17 mouse cellular contexts compared by ENCODE assay signal in the genomic region with DNA sequence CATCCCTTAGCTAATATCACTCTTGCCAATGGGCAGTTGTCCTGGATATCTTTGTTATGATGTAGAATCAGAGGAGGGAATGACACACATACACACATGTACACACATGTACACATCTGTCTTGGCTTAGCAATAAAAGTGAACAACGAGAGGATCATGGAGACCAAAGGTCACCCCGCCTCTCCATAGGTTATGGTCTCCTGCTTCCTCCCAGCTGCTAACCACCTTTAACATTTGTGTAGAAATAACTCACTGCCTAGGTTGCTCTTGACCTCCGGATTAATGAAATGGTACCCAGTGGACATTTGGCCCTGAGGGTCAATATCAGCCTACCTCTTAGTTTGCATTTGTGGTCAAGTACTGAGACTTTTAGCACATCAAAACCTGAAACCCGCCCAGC.
DNase-seq lines count a peak whose midpoint lies in the region; ATAC-seq lines count a peak whose summit lies in the region.
"Had no signal": no experiment of that assay in that cellular context is flagged by ENCODE, and none has a peak within 500 bp of the region (broad histone marks: within the 10 kb centered on the region; RNA-seq: fewer than 3 reads in every experiment).

No protein-coding gene starts in this region.

- WGBS in hindbrain, embryonic 10.5 days = 42% methylated on average over 4 of the region's 4 CpGs
- WGBS in hindbrain, embryonic 11.5 days = 40% methylated on average over 4 of the region's 4 CpGs
- WGBS in embryonic facial prominence, embryonic 10.5 days = 37% methylated on average over 4 of the region's 4 CpGs
- WGBS in embryonic facial prominence, embryonic 12.5 days = 31% methylated on average over 4 of the region's 4 CpGs
- 32% methylated on average over 4 of the region's 4 CpGs for WGBS in midbrain, embryonic 13.5 days

- no peak overlapping the region for H3K4me2 ChIP-seq in hindbrain, embryonic 11.5 days (replicated peaks; ENCODE audit: low read depth, low read length)
- no peak overlapping the region for H3K4me2 ChIP-seq in embryonic facial prominence, embryonic 12.5 days (replicated peaks)
- no peak overlapping the region for H3K4me2 ChIP-seq in midbrain, embryonic 13.5 days (replicated peaks)
- H3K4me2 ChIP-seq: embryonic facial prominence, embryonic 13.5 days; heart, embryonic 15.5 days; liver, embryonic 13.5 days; lung, embryonic 15.5 days had no signal

- no peaks in the 10 kb centered on the region for H3K27me3 ChIP-seq in hindbrain, embryonic 10.5 days (ENCODE audit: insufficient read depth, poor library complexity, severe bottlenecking)
- no peaks in the 10 kb centered on the region for H3K27me3 ChIP-seq in hindbrain, embryonic 11.5 days (ENCODE audit: control insufficient read depth, insufficient read depth, low read length)
- no peaks in the 10 kb centered on the region for H3K27me3 ChIP-seq in embryonic facial prominence, embryonic 10.5 days (replicated peaks; ENCODE audit: low read depth, poor library complexity, severe bottlenecking)
- no peaks in the 10 kb centered on the region for H3K27me3 ChIP-seq in embryonic facial prominence, embryonic 12.5 days
- H3K27me3 ChIP-seq in midbrain, embryonic 13.5 days = no peaks in the 10 kb centered on the region
- H3K27me3 ChIP-seq: embryonic facial prominence, embryonic 13.5 days; heart, embryonic 15.5 days; lung, embryonic 15.5 days had no signal

- peaks cover 74% of the 10 kb centered on the region for H3K36me3 ChIP-seq in hindbrain, embryonic 10.5 days
- no peaks in the 10 kb centered on the region for H3K36me3 ChIP-seq in hindbrain, embryonic 11.5 days (ENCODE audit: control insufficient read depth, insufficient read depth, low read length)
- H3K36me3 ChIP-seq in embryonic facial prominence, embryonic 10.5 days (replicated peaks) = peaks cover 75% of the 10 kb centered on the region
- peaks cover 62% of the 10 kb centered on the region for H3K36me3 ChIP-seq in embryonic facial prominence, embryonic 12.5 days
- H3K36me3 ChIP-seq in midbrain, embryonic 13.5 days = peaks cover 41% of the 10 kb centered on the region
- H3K36me3 ChIP-seq: heart, embryonic 15.5 days; liver, embryonic 13.5 days had no signal

- H3K9me3 ChIP-seq in hindbrain, embryonic 10.5 days = no peaks in the 10 kb centered on the region
- no peaks in the 10 kb centered on the region for H3K9me3 ChIP-seq in hindbrain, embryonic 11.5 days (ENCODE audit: control insufficient read depth, low read length)
- no peaks in the 10 kb centered on the region for H3K9me3 ChIP-seq in embryonic facial prominence, embryonic 10.5 days
- H3K9me3 ChIP-seq in embryonic facial prominence, embryonic 12.5 days = no peaks in the 10 kb centered on the region
- H3K9me3 ChIP-seq in midbrain, embryonic 13.5 days = no peaks in the 10 kb centered on the region
- H3K9me3 ChIP-seq: embryonic facial prominence, embryonic 13.5 days; heart, embryonic 15.5 days; liver, embryonic 13.5 days; lung, embryonic 15.5 days had no signal

- H3K9ac ChIP-seq in hindbrain, embryonic 11.5 days (ENCODE audit: low read depth, low read length) = no peak overlapping the region
- no peak overlapping the region for H3K9ac ChIP-seq in embryonic facial prominence, embryonic 12.5 days
- H3K9ac ChIP-seq in midbrain, embryonic 13.5 days (replicated peaks) = no peak overlapping the region
- H3K9ac ChIP-seq: embryonic facial prominence, embryonic 13.5 days; heart, embryonic 15.5 days; liver, embryonic 13.5 days; lung, embryonic 15.5 days had no signal

- peak overlapping the region; percentile 91 for H3K27ac ChIP-seq in hindbrain, embryonic 10.5 days
- H3K27ac ChIP-seq in hindbrain, embryonic 11.5 days (ENCODE audit: low read depth, low read length) = no peak overlapping the region
- H3K27ac ChIP-seq in embryonic facial prominence, embryonic 10.5 days (replicated peaks) = peak overlapping the region; percentile 78; the same call in 1 of the 2 replicates
- 0 out of 2 replicates have a peak overlapping the region, but pooled peaks have one; percentile 52 for H3K27ac ChIP-seq in embryonic facial prominence, embryonic 12.5 days
- H3K27ac ChIP-seq in midbrain, embryonic 13.5 days = peak overlapping the region; percentile 77
- H3K27ac ChIP-seq: embryonic facial prominence, embryonic 13.5 days; liver, embryonic 13.5 days; lung, embryonic 15.5 days; macrophage had no signal

- no peak overlapping the region for H3K4me3 ChIP-seq in hindbrain, embryonic 10.5 days
- H3K4me3 ChIP-seq in hindbrain, embryonic 11.5 days (ENCODE audit: low read depth, low read length) = no peak overlapping the region
- no peak overlapping the region for H3K4me3 ChIP-seq in embryonic facial prominence, embryonic 10.5 days
- no peak overlapping the region for H3K4me3 ChIP-seq in embryonic facial prominence, embryonic 12.5 days
- H3K4me3 ChIP-seq in midbrain, embryonic 13.5 days (replicated peaks) = no peak overlapping the region
- H3K4me3 ChIP-seq: embryonic facial prominence, embryonic 13.5 days; gastrocnemius, adult 2 months; heart, embryonic 15.5 days; liver, embryonic 13.5 days; lung, embryonic 15.5 days had no signal

- ATAC-seq in hindbrain, embryonic 11.5 days (ENCODE audit: low FRiP score) = no peak
- ATAC-seq in embryonic facial prominence, embryonic 12.5 days (ENCODE audit: insufficient number of reproducible peaks, insufficient read depth, low FRiP score, low TSS enrichment) = no peak
- ATAC-seq in midbrain, embryonic 13.5 days = no peak

- peak; percentile 23 for DNase-seq in hindbrain, embryonic 10.5 days (ENCODE audit: low spot score)
- DNase-seq in hindbrain, embryonic 11.5 days (ENCODE audit: low spot score) = no peak
- no peak for DNase-seq in embryonic facial prominence, embryonic 10.5 days (ENCODE audit: low spot score)
- no peak for DNase-seq in MN1 (ENCODE audit: low spot score)
- DNase-seq in gastrocnemius, adult 18-20 months (ENCODE audit: low spot score) = no peak
- DNase-seq: cerebellum, postnatal 14 days; gastrocnemius, adult 2 months; left cerebral cortex, postnatal 4 days; liver, embryonic 13.5 days; right cerebral cortex, postnatal 4 days; thymus, postnatal 25 days had no signal

- peaks cover 73% of the 10 kb centered on the region for H3K4me1 ChIP-seq in hindbrain, embryonic 10.5 days (replicated peaks)
- peaks cover 31% of the 10 kb centered on the region for H3K4me1 ChIP-seq in hindbrain, embryonic 11.5 days (replicated peaks; ENCODE audit: control insufficient read depth, insufficient read depth, low read length)
- H3K4me1 ChIP-seq in embryonic facial prominence, embryonic 10.5 days = peaks cover 75% of the 10 kb centered on the region
- H3K4me1 ChIP-seq in embryonic facial prominence, embryonic 12.5 days = peaks cover 36% of the 10 kb centered on the region
- peaks cover 66% of the 10 kb centered on the region for H3K4me1 ChIP-seq in midbrain, embryonic 13.5 days (replicated peaks)
